Mouse (Mus musculus) heart, embryonic 15.5 days (tissue): ENCODE results near the gene Sirpb1a. TPM values are rescaled to one million over a fixed set of nuclear protein-coding genes. Genes with fewer than 3 reads are reported as not detected.

Source experiments
- ATAC-seq: fragments of 200-750 bp; cut with Nextera tagmentation; replicated peaks from 2 replicates; pipeline ENCODE4 v1.8.0; 2017; ENCODE audit warnings: low read depth, moderate TSS enrichment; ENCODE audit not compliant: insufficient number of reproducible peaks, insufficient read depth, low FRiP score
- H3K27ac ChIP-seq: fragments of 300-500 bp; sonication (generic); 2 replicates; pipeline ENCODE4 v1.5.1; 2015; ENCODE audit warnings: mild to moderate bottlenecking, inconsistent platforms
- H3K27me3 ChIP-seq: fragments of 300-500 bp; sonication (generic); 2 replicates; pipeline ENCODE4 v1.6.1; 2015; ENCODE audit warnings: inconsistent platforms
- H3K36me3 ChIP-seq: fragments of 300-500 bp; sonication (generic); 2 replicates; pipeline ENCODE4 v1.6.1; 2015; ENCODE audit warnings: mild to moderate bottlenecking, inconsistent platforms
- H3K4me1 ChIP-seq: fragments of 300-500 bp; sonication (generic); replicated peaks from 2 replicates; pipeline ENCODE4 v1.6.1; 2015; ENCODE audit warnings: inconsistent platforms
- H3K4me2 ChIP-seq: fragments of 300-500 bp; sonication (generic); 2 replicates; pipeline ENCODE4 v1.6.1; 2015; ENCODE audit warnings: inconsistent platforms, mild to moderate bottlenecking, moderate library complexity
- H3K4me3 ChIP-seq: fragments of 300-500 bp; sonication (generic); 2 replicates; pipeline ENCODE4 v1.5.1; 2015; ENCODE audit warnings: mild to moderate bottlenecking, inconsistent platforms
- H3K9ac ChIP-seq: fragments of 300-500 bp; sonication (generic); 2 replicates; pipeline ENCODE4 v1.6.1; 2015; ENCODE audit warnings: mild to moderate bottlenecking, inconsistent platforms
- H3K9me3 ChIP-seq: fragments of 300-500 bp; sonication (generic); replicated peaks from 2 replicates; pipeline ENCODE4 v1.6.1; 2016; ENCODE audit warnings: inconsistent platforms
- WGBS: fragments of 180-500 bp; shearing (Covaris S2); methylation state at CpG from one replicate; pipeline ENCODE4 v1.1.7; 2015; ENCODE audit warnings: mixed read lengths; 5-methylcytosine and 5-hydroxymethylcytosine counted together
- polyA plus RNA-seq: library from polyadenylated mRNA; unstranded; fragments of >200 nt; fragmentation: Nextera tagmentation; extraction: Ambion mirVana; gene quantifications from 2 replicates; pipeline ENCODE4 v1.2.1, GENCODE M21; 2015

Sirpb1a gene
- polyA plus RNA-seq, 1 experiment from 2014 or later: not detected

- WGBS: 62% methylated on average over 3 of the region's 3 CpGs
- ATAC-seq: no peak
- H3K9me3 ChIP-seq: no peaks in the 10 kb centered on the region
Measured at GRCm38 (mm10) chr3:15331545-15331944, 94.8 kb downstream of the Sirpb1a start.

DNA sequence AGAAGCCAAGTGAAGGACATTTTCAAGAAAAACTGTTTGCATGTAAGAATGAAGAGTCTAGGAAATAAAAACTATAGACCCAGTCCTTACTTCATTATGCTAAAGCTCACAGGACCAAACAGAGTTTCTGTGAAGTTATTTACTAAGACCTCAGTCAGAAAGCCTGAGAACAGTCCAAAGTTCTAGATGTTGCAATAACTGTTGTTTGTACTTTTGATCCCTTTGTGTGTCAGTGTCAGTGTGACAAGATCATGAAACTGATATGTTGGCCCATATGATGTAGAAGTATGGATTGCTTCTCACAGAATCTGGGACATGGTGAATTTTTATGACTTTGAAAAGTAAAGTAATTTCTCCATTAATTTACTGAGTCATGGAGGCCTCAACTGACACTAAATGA is 96.8 kb downstream of the Sirpb1a start:
- Histone ChIP-seq H3K4me1 (no peaks in the 10 kb centered on the region), H3K9me3 (no peaks in the 10 kb centered on the region), H3K9ac (no peak overlapping the region), H3K27ac (no peak overlapping the region), H3K27me3 (no peaks in the 10 kb centered on the region), H3K4me2 (no peak overlapping the region), H3K36me3 (no peaks in the 10 kb centered on the region), H3K4me3 (no peak overlapping the region)
- ATAC-seq: no peak

More at GRCm38 (mm10) chr3:15331545-15331944, 94.8 kb downstream of the Sirpb1a start:
- no peak overlapping the region for H3K9ac ChIP-seq
- no peak overlapping the region for H3K4me2 ChIP-seq
- no peaks in the 10 kb centered on the region for H3K4me1 ChIP-seq
- no peak overlapping the region for H3K4me3 ChIP-seq
- no peaks in the 10 kb centered on the region for H3K36me3 ChIP-seq
- H3K27me3 ChIP-seq: no peaks in the 10 kb centered on the region
- H3K27ac ChIP-seq: no peak overlapping the region

Other genes starting within 250 kb of the Sirpb1a start
- not detected in 2 replicates for gene Gm9733, start 94.2 kb downstream of the Sirpb1a start, polyA plus RNA-seq
- 0.32 TPM in 1 of 2 replicates, not detected in the other for gene Sirpb1b, start 148.5 kb upstream of the Sirpb1a start, polyA plus RNA-seq